Mouse (Mus musculus): ENCODE results near the gene Dnm3. TPM values are rescaled to one million over a fixed set of nuclear protein-coding genes. Genes with fewer than 3 reads are reported as not detected.

The Dnm3 gene
- total RNA-seq, 1 experiment, result 0.49 TPM

DNA sequence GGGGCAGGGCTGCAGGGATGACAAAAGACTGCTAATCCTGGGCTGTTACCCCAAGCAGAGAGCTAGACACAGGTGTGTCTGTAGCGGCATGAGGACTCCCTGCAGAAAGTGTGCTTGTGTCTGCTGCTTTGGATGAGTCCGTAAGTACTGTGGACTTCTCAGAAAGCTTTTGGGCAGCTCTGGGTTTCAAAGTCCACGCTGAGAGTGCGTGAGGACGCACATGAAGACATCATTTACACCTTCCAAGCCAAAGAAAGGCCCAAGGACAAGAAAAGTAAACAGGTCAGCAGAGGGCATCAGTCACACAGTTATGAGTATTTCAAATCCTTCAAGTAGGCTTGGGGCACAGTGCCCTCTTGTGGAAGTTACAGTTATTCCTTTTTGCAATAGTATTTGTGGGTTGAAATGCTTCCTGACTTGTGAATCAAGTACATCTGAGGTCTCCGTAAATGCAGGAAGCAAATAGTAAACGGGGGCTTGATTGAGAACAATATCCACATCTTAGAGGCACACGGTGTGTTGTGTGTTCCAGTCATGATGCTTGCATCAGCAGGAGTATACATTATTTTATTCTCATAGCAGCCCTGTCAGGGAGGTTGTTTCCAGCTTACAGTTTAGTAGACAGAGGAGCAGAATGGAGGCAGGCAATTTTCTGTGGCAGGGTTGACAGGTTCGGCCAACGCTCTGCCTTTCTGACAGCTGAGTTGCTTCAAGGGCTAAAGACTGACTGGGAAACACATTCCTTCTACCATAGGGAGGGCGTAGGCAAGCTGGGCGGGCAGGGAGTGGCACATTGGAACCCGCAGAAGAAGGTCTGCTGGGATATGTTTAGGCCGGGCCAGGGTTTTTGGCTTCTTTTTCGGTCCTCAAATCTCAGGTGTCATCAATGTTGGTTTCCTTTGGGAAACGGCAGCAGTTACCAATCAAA, 501.3 kb downstream of the Dnm3 start:
- no peaks in the 10 kb centered on the region for H3K9me3 ChIP-seq (ENCODE audit: control insufficient read depth, insufficient read depth, low read depth, low read length)
- 0 out of 4 replicates have a peak overlapping the region, but pooled peaks of 1 of the 2 experiments have one; percentile 25 for H3K4me3 ChIP-seq (ENCODE audit: insufficient read depth in 1 of 2, low read depth in 1 of 2, low read length in 2 of 2, poor library complexity in 1 of 2, severe bottlenecking in 1 of 2)
- H3K27ac ChIP-seq (ENCODE audit: insufficient read depth, low read depth, low read length, poor library complexity, severe bottlenecking), result no peak overlapping the region
- TF ChIP-seq HCFC1 (IDR thresholded peaks at IDR 0.05; ENCODE audit: borderline replicate concordance, insufficient read depth, low read length) (no peak), ZC3H11A (IDR thresholded peaks at IDR 0.05; ENCODE audit: borderline replicate concordance, low read depth, low read length) (peak; percentile 90)
- DNase-seq (ENCODE audit: low read depth, low spot score), result peak; percentile 84
- peak overlapping the region; percentile 34; the same call in 1 of the 2 replicates for H3K9ac ChIP-seq (ENCODE audit: insufficient read depth, low read depth, low read length, poor library complexity, severe bottlenecking)
- peaks cover 2 to 5% of the 10 kb centered on the region in 2 experiments; a peak in 3 of 4 replicates for H3K4me1 ChIP-seq (ENCODE audit: control insufficient read depth in 2 of 2, insufficient read depth in 2 of 2, low read length in 2 of 2, poor library complexity in 1 of 2)
- H3K36me3 ChIP-seq (ENCODE audit: control insufficient read depth, insufficient read depth, low read length, poor library complexity, severe bottlenecking), result no peaks in the 10 kb centered on the region
- in situ Hi-C loops (cut with MboI; ENCODE audit: low sequenced_read_pairs in 2 of 2, unreplicated experiment in 2 of 2), result no loop called here

DNA sequence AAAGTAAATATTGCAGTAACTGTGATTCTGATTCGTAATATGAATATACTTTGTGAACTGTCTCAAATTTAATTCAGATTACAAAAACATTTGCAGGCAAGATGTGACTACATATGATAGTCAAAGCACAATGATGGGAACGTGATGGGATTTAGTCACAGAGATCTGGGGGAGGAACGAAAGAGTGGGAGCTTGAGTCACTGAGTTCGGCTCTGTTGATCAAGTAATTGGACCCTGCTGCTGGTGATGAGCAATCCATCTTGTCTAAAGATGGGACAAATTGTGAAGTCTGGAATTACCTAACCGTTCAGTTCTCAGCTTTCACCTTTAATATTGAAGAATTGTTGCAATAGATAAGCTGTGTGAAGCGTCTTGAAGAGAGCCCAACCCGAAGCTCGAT, 505.6 kb downstream of the Dnm3 start:
- TF ChIP-seq MAFK (IDR thresholded peaks at IDR 0.05; ENCODE audit: insufficient read depth, low read depth, low read length) (no peak), CHD2 (IDR thresholded peaks at IDR 0.05; ENCODE audit: low read depth, low read length) (no peak), ZNF384 (IDR thresholded peaks at IDR 0.05; ENCODE audit: low read depth, low read length) (no peak), ZC3H11A (IDR thresholded peaks at IDR 0.05; ENCODE audit: borderline replicate concordance, low read depth, low read length) (no peak), HCFC1 (IDR thresholded peaks at IDR 0.05; ENCODE audit: borderline replicate concordance, insufficient read depth, low read length) (no peak)
- in situ Hi-C loops (cut with MboI; ENCODE audit: low sequenced_read_pairs in 2 of 2, unreplicated experiment in 2 of 2), result no loop called here

DNA sequence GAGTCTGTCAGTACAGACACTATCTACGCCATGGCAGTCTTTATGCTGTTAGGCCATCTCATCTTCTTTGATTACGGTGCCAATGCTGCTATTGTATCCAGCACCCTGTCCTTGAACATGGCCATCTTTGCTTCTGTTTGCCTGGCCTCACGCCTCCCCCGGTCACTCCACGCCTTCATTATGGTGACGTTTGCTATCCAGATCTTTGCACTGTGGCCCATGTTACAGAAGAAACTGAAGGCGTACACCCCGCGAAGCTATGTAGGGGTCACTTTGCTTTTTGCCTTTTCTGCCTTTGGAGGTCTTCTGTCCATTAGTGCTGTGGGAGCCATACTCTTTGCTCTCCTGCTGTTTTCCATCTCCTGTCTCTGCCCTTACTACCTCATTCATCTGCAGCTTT, 507.0 kb downstream of the Dnm3 start:
- no peaks in the 10 kb centered on the region for H3K9me3 ChIP-seq (ENCODE audit: control insufficient read depth, insufficient read depth, low read depth, low read length)

More for the DNA sequence above, 505.6 kb downstream of the Dnm3 start:
- Histone ChIP-seq H3K9me3 (ENCODE audit: control insufficient read depth, insufficient read depth, low read depth, low read length) (no peaks in the 10 kb centered on the region), H3K4me3 (ENCODE audit: insufficient read depth in 1 of 2, low read depth in 1 of 2, low read length in 2 of 2, poor library complexity in 1 of 2, severe bottlenecking in 1 of 2) (no peak overlapping the region), H3K36me3 (ENCODE audit: control insufficient read depth, insufficient read depth, low read length, poor library complexity, severe bottlenecking) (no peaks in the 10 kb centered on the region), H3K9ac (ENCODE audit: insufficient read depth, low read depth, low read length, poor library complexity, severe bottlenecking) (no peak overlapping the region), H3K4me1 (ENCODE audit: control insufficient read depth in 2 of 2, insufficient read depth in 2 of 2, low read length in 2 of 2, poor library complexity in 1 of 2) (peaks cover 5% of the 10 kb centered on the region in 2 experiments; a peak in 3 of 4 replicates), H3K27ac (ENCODE audit: insufficient read depth, low read depth, low read length, poor library complexity, severe bottlenecking) (no peak overlapping the region)
- DNase-seq (ENCODE audit: low read depth, low spot score), result no peak

DNA sequence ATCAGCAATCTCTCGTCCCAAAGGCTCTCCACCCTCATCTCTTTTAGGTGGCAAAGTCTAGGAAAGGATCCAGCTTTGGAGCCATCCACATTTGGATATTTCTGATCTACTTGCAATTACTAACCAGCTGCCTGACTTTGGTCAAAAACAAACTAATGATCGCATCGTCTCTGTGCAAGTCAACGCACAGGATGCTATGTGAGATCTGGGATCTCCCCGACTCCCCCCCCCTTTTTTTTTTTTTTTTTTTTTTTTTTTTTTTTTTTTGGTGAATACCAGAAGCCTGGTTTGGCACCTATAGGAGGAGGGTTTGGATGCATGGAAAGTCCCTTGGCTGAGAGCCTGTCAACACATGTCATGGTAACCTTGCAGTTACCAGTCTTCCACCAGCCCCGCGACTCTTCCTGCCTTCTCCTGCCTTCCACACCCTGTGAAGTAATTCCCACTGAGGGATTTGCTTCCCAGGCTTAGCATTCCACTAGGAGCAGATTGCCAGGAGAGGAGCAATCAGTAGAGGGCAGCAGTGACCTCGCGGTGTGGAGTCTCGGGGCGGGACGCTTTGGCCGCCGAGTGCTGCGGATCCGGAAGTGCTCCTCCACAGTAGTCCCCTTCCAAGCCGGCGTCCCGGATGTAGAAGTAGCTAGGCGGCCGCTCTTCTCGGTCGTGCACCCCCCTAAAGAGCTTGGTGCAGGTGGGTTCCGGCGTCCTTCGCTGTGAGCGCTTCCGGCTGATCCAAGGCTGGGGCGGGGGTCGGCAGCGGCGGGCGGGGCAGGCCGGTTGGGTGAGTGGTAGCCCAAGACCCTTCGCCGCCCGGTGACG, 509.0 kb downstream of the Dnm3 start, which contains the start of gene Pigc:
Pigc (plus strand) TSS at position 598 of the 819 bp plus-strand sequence.
- Histone ChIP-seq H3K9ac (ENCODE audit: insufficient read depth, low read depth, low read length, poor library complexity, severe bottlenecking) (peak within 1 kb of the TSS; percentile 86), H3K4me3 (ENCODE audit: insufficient read depth in 1 of 2, low read depth in 1 of 2, low read length in 2 of 2, poor library complexity in 1 of 2, severe bottlenecking in 1 of 2) (peak within 1 kb of the TSS; percentile 70 to 79), H3K9me3 (ENCODE audit: control insufficient read depth, insufficient read depth, low read depth, low read length) (no peaks in the 10 kb centered on the region), H3K27ac (ENCODE audit: insufficient read depth, low read depth, low read length, poor library complexity, severe bottlenecking) (no peak within 1 kb of the TSS), H3K36me3 (ENCODE audit: control insufficient read depth, insufficient read depth, low read length, poor library complexity, severe bottlenecking) (no peaks in the 10 kb centered on the region), H3K4me1 (ENCODE audit: control insufficient read depth in 2 of 2, insufficient read depth in 2 of 2, low read length in 2 of 2, poor library complexity in 1 of 2) (0 out of 4 replicates have a peak, but pooled peaks cover 0 to 3% of the 10 kb centered on the region in 2 experiments)
- in situ Hi-C loops (cut with MboI; ENCODE audit: low sequenced_read_pairs in 2 of 2, unreplicated experiment in 2 of 2), result loop anchor here in 1 of 2 experiments (10.0 kb wide), 1 partner anchor 224 kb away; no protein-coding TSS in a partner anchor
- DNase-seq (ENCODE audit: low read depth, low spot score), result peak; percentile 90
- TF ChIP-seq ZNF384 (IDR thresholded peaks at IDR 0.05; ENCODE audit: low read depth, low read length) (peak; percentile 93), CHD2 (IDR thresholded peaks at IDR 0.05; ENCODE audit: low read depth, low read length) (no peak), HCFC1 (IDR thresholded peaks at IDR 0.05; ENCODE audit: borderline replicate concordance, insufficient read depth, low read length) (peak; percentile 86), ZC3H11A (IDR thresholded peaks at IDR 0.05; ENCODE audit: borderline replicate concordance, low read depth, low read length) (no peak), MAFK (IDR thresholded peaks at IDR 0.05; ENCODE audit: insufficient read depth, low read depth, low read length) (no peak)

More for the DNA sequence above, 507.0 kb downstream of the Dnm3 start:
- DNase-seq (ENCODE audit: low read depth, low spot score), result no peak
- no peak overlapping the region for H3K9ac ChIP-seq (ENCODE audit: insufficient read depth, low read depth, low read length, poor library complexity, severe bottlenecking)
- H3K4me3 ChIP-seq (ENCODE audit: insufficient read depth in 1 of 2, low read depth in 1 of 2, low read length in 2 of 2, poor library complexity in 1 of 2, severe bottlenecking in 1 of 2), result no peak overlapping the region
- 0 out of 4 replicates have a peak, but pooled peaks cover 0 to 3% of the 10 kb centered on the region in 2 experiments for H3K4me1 ChIP-seq (ENCODE audit: control insufficient read depth in 2 of 2, insufficient read depth in 2 of 2, low read length in 2 of 2, poor library complexity in 1 of 2)
- H3K36me3 ChIP-seq (ENCODE audit: control insufficient read depth, insufficient read depth, low read length, poor library complexity, severe bottlenecking), result no peaks in the 10 kb centered on the region
- no peak overlapping the region for H3K27ac ChIP-seq (ENCODE audit: insufficient read depth, low read depth, low read length, poor library complexity, severe bottlenecking)
- in situ Hi-C loops (cut with MboI; ENCODE audit: low sequenced_read_pairs in 2 of 2, unreplicated experiment in 2 of 2), result no loop called here
- no peak for TF ChIP-seq HCFC1 (IDR thresholded peaks at IDR 0.05; ENCODE audit: borderline replicate concordance, insufficient read depth, low read length)
- TF ChIP-seq ZNF384 (IDR thresholded peaks at IDR 0.05; ENCODE audit: low read depth, low read length), result no peak
- no peak for TF ChIP-seq ZC3H11A (IDR thresholded peaks at IDR 0.05; ENCODE audit: borderline replicate concordance, low read depth, low read length)
- TF ChIP-seq CHD2 (IDR thresholded peaks at IDR 0.05; ENCODE audit: low read depth, low read length), result no peak
- TF ChIP-seq MAFK (IDR thresholded peaks at IDR 0.05; ENCODE audit: insufficient read depth, low read depth, low read length), result no peak

All from ES-E14 (cell line).